Mouse (Mus musculus) forebrain, embryonic 13.5 days (tissue): ENCODE measurements around the gene Rhof. TPM values are rescaled to one million over a fixed set of nuclear protein-coding genes. Genes with fewer than 3 reads are reported as not detected.

Experiments used
- ATAC-seq: fragments of 200-750 bp; cut with Nextera tagmentation; 2 replicates; pipeline ENCODE4 v1.8.0; 2017
- H3K27ac ChIP-seq: fragments of 300-500 bp; sonication (generic); 2 replicates; pipeline ENCODE4 v1.5.1; 2015; ENCODE audit warnings: inconsistent platforms, mild to moderate bottlenecking, moderate library complexity
- H3K27me3 ChIP-seq: fragments of 300-500 bp; sonication (generic); 2 replicates; pipeline ENCODE4 v1.6.1; 2015; ENCODE audit warnings: mild to moderate bottlenecking, inconsistent platforms
- H3K36me3 ChIP-seq: fragments of 300-500 bp; sonication (generic); 2 replicates; pipeline ENCODE4 v1.6.1; 2015; ENCODE audit warnings: mild to moderate bottlenecking, inconsistent platforms; ENCODE audit not compliant: poor library complexity, severe bottlenecking
- H3K4me1 ChIP-seq: fragments of 300-500 bp; sonication (generic); 2 replicates; pipeline ENCODE4 v1.6.1; 2015; ENCODE audit warnings: inconsistent platforms
- H3K4me2 ChIP-seq: fragments of 300-500 bp; sonication (generic); 2 replicates; pipeline ENCODE4 v1.6.1; 2015; ENCODE audit warnings: inconsistent platforms, mild to moderate bottlenecking, moderate library complexity
- H3K4me3 ChIP-seq: fragments of 300-500 bp; sonication (generic); 2 replicates; pipeline ENCODE4 v1.5.1; 2015; ENCODE audit warnings: mild to moderate bottlenecking, inconsistent platforms
- H3K9ac ChIP-seq: fragments of 300-500 bp; sonication (generic); 2 replicates; pipeline ENCODE4 v1.6.1; 2015; ENCODE audit warnings: mild to moderate bottlenecking, inconsistent platforms
- H3K9me3 ChIP-seq: fragments of 300-500 bp; sonication (generic); replicated peaks from 2 replicates; pipeline ENCODE4 v1.6.1; 2016; ENCODE audit warnings: inconsistent platforms
- WGBS: fragments of 180-500 bp; shearing (Covaris S2); methylation state at CpG from one replicate; pipeline ENCODE4 v1.1.7; 2015; 5-methylcytosine and 5-hydroxymethylcytosine counted together
- polyA plus RNA-seq: library from polyadenylated mRNA; unstranded; fragments of >200 nt; fragmentation: Nextera tagmentation; extraction: Ambion mirVana; gene quantifications from 2 replicates; pipeline ENCODE4 v1.2.1, GENCODE M21; 2015

Rhof gene
- polyA plus RNA-seq, 1 experiment from 2014 or later = 4.3 TPM

DNA sequence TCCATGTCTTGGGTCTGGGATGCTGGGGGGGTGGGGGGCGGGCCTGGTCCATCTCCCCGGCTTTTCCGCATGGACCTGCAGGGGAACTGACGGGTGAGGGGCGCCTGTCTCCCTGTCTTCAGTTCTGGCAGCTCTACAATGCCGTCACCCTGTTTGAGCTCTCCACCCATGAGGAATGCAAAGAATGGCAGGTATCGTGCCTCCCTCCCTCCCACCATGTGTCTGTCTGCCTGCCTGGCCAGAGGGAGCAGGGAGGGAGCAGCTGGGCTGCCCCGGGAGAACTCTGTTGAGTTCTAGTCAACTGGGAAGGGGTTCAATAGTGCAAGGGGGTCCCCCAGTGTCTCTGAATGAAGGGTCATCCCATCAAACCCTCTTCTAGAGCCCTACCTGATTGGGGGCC lies 16.4 kb downstream of the Rhof start:
- H3K4me1 ChIP-seq = no peaks in the 10 kb centered on the region
- no peak for ATAC-seq
- no peaks in the 10 kb centered on the region for H3K9me3 ChIP-seq
- H3K27me3 ChIP-seq = no peaks in the 10 kb centered on the region
- no peak overlapping the region for H3K9ac ChIP-seq
- H3K4me2 ChIP-seq = no peak overlapping the region
- WGBS = 76% methylated on average over 8 of the region's 8 CpGs
- no peak overlapping the region for H3K27ac ChIP-seq
- no peak overlapping the region for H3K4me3 ChIP-seq
- 0 out of 2 replicates have a peak, but pooled peaks cover 4% of the 10 kb centered on the region for H3K36me3 ChIP-seq

DNA sequence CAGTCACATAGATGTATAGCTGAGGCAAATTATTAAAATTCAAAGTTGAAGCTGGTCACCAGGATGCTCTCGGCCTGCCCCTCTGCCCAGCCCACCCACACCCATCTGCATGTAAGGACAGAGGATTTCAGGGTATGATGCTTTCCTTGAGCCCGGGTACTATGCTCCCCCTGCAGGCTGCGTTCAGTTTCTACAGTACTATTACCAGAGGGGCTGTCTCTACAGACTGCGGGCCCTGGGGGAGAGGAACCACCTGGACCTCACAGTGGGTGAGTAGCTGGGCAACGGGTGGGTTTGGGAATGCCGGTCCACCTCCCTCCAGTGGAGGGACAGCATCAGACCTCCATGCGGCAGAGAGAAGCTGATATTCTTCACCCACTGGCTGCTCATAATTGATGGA lies 17.6 kb downstream of the Rhof start:
- H3K36me3 ChIP-seq = 0 out of 2 replicates have a peak, but pooled peaks cover 2% of the 10 kb centered on the region
- peaks cover 10% of the 10 kb centered on the region for H3K4me1 ChIP-seq
- H3K27me3 ChIP-seq = no peaks in the 10 kb centered on the region
- 42% methylated on average over 7 of the region's 7 CpGs for WGBS
- H3K9me3 ChIP-seq = no peaks in the 10 kb centered on the region
- ATAC-seq = 0 out of 2 replicates have a peak, but pooled peaks have one; percentile 30
- H3K9ac ChIP-seq = no peak overlapping the region
- H3K4me3 ChIP-seq = no peak overlapping the region
- no peak overlapping the region for H3K27ac ChIP-seq
- no peak overlapping the region for H3K4me2 ChIP-seq

DNA sequence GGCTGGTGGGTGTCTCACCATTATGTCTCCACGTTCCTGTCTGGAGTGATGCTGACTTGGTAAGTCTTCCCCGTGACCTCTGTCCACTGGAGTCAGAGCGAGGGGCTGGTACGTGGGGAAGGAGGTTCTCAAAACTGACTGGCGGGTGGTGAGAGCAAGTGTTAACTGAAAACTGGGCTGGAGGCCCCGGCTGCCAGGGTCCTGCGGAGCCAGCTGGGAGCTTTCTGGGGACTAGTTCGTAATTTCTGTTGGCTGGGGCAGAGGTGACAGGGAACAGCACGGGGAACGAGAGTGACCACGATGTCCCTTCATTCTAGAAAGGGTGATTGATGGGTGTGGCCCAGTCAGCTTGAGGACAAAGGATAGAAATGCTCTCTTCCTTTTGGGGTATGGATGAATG lies 18.4 kb downstream of the Rhof start:
- H3K9me3 ChIP-seq = no peaks in the 10 kb centered on the region
- no peak for ATAC-seq
- no peak overlapping the region for H3K27ac ChIP-seq
- no peak overlapping the region for H3K4me2 ChIP-seq
- no peaks in the 10 kb centered on the region for H3K36me3 ChIP-seq
- peaks cover 18% of the 10 kb centered on the region for H3K4me1 ChIP-seq
- no peaks in the 10 kb centered on the region for H3K27me3 ChIP-seq
- no peak overlapping the region for H3K4me3 ChIP-seq
- 73% methylated on average over 11 of the region's 11 CpGs for WGBS
- H3K9ac ChIP-seq = no peak overlapping the region

DNA sequence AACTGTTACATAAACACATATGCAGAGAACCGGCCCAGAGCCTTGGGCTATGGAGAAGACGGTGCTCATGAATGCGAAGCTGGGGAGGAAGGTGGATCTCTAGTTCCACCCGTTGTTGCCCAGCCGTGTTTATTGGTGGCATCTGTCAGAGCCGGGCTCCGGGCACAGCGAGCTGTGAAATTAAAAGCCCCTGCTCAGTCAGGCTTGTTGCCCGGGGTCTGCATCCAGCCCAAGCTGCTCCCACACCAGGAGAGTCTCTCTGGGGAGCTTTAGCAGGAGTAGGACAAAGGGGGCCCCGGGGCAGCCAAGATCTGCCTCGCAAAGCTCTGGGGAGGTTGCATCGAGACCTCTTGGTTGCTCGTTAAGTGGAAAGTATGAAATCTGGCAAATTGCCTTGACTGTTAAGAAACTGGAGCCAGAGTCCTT lies 22.2 kb downstream of the Rhof start:
- peak; percentile 70 for ATAC-seq

DNA sequence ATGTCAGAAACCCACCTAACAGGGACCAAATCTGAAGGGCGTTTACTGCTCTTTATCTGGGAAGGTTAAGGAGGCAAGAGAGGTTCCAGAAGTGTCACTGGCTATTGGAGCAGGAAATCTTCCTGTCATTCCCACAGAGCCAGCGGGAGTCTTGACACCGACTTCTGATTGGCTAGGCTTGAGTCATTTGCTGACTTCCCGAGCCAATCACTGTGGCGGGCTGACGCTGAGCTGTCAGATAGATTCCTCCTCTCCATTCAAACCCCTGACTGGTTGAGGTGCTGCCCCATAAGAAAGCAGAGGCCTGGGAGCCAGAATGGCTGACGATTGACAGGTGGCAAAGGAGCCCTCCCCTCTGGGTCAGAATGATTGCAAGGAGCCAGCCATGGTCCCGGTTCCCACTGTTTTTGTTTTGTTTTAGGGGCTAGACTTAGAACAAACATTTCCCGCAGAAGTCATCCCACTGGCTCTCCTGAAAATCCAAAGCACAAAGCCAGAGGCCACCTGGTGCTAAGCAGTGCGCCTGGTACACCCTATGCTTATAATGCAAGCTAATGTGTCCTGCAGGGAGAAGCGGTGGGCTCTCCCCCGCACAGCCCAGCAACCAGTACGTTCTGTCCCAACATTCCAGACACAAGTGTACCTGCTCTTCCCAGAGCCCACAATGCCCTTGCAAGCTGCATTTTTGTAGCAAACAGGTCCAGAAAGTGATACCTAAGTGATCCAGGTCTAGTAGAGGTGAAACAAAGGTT lies 22.9 kb downstream of the Rhof start:
- no peaks in the 10 kb centered on the region for H3K27me3 ChIP-seq
- no peaks in the 10 kb centered on the region for H3K36me3 ChIP-seq
- peak; percentile 81 for ATAC-seq
- no peaks in the 10 kb centered on the region for H3K9me3 ChIP-seq
- peak overlapping the region; percentile 32; the same call in 1 of the 2 replicates for H3K9ac ChIP-seq
- H3K4me2 ChIP-seq = peak overlapping the region; percentile 43
- H3K27ac ChIP-seq = no peak overlapping the region
- H3K4me3 ChIP-seq = no peak overlapping the region
- peaks cover 22% of the 10 kb centered on the region for H3K4me1 ChIP-seq
- 31% methylated on average over 13 of the region's 13 CpGs for WGBS

More for the DNA sequence above, 22.2 kb downstream of the Rhof start:
- Histone ChIP-seq H3K4me1 (peaks cover 22% of the 10 kb centered on the region), H3K9ac (0 out of 2 replicates have a peak overlapping the region, but pooled peaks have one; percentile 32), H3K4me3 (no peak overlapping the region), H3K36me3 (no peaks in the 10 kb centered on the region), H3K27ac (peak overlapping the region; percentile 5; the same call in 1 of the 2 replicates), H3K27me3 (no peaks in the 10 kb centered on the region), H3K4me2 (0 out of 2 replicates have a peak overlapping the region, but pooled peaks have one; percentile 6), H3K9me3 (no peaks in the 10 kb centered on the region)
- WGBS = 38% methylated on average over 13 of the region's 13 CpGs

DNA sequence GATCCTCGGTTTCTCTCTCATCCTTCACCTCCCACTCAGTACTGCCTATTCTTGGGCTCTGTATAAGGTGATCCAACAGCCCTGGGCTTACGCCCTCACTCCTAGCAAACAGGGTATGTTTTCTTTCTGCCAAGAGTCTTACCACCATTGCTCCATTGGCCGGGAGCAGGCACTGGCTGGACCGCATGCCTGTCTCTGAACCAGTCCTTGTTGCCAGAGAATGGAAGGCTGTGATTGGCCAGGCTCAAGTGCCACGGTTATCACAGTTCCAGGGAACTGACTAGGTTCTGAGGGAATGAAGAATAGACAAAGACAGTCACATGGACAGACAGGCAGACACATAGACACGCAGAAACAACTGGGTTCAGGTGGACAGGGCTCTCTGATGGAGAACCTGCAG lies 27.7 kb downstream of the Rhof start:
- WGBS = 88% methylated on average over 6 of the region's 6 CpGs

DNA sequence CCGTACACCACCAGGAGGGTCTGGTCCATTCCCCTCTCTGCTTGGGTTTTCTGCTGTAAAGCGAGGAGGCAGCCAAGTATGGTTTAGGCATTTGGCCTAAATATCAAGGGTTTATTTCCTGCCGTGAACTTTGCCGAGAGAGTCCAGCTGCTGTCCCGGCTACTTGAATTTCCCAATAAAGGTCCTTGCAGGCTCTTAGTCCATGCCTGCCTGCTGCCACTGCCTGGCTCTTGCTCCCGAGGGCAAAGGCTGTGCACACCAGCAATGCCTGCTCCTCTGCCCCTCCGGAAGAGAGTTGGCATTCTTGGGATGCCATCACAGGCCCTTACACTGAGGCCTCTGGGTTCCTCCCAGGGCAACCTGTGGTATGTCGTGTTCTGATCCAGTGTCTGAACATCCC lies 28.9 kb downstream of the Rhof start:
- H3K27me3 ChIP-seq = no peaks in the 10 kb centered on the region

More for the DNA sequence above, 27.7 kb downstream of the Rhof start:
- Histone ChIP-seq H3K27me3 (no peaks in the 10 kb centered on the region), H3K9me3 (no peaks in the 10 kb centered on the region), H3K27ac (no peak overlapping the region), H3K9ac (no peak overlapping the region), H3K4me3 (no peak overlapping the region), H3K4me2 (no peak overlapping the region), H3K36me3 (0 out of 2 replicates have a peak, but pooled peaks cover 1% of the 10 kb centered on the region), H3K4me1 (peaks cover 10% of the 10 kb centered on the region)
- ATAC-seq = no peak

DNA sequence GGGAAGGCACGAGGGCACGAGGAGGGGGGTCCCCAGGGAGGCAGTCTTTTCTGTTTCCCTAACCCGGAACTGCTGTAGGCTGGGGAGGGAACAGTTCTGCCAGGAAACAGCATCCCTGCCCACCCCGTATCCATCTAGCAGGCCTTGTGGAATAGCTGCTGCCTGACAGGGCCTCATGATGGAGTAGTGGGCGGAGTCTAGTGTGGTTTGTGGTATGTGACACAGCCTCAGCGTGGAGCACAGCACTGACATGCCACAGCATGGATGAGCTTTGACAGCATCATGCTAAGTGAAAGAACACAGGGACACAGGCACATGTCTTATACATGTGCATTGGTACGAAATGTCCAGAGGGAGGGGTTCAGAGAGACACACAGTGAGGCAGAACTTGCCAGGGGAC lies 30.1 kb downstream of the Rhof start:
- H3K27ac ChIP-seq = no peak overlapping the region
- H3K4me1 ChIP-seq = no peaks in the 10 kb centered on the region
- WGBS = 78% methylated on average over 7 of the region's 7 CpGs
- no peak for ATAC-seq
- no peaks in the 10 kb centered on the region for H3K27me3 ChIP-seq
- H3K4me3 ChIP-seq = no peak overlapping the region
- H3K4me2 ChIP-seq = no peak overlapping the region
- H3K9me3 ChIP-seq = no peaks in the 10 kb centered on the region
- no peak overlapping the region for H3K9ac ChIP-seq
- 0 out of 2 replicates have a peak, but pooled peaks cover 4% of the 10 kb centered on the region for H3K36me3 ChIP-seq

More for the DNA sequence above, 28.9 kb downstream of the Rhof start:
- no peak for ATAC-seq
- WGBS = 84% methylated on average over 8 of the region's 8 CpGs
- no peak overlapping the region for H3K27ac ChIP-seq
- H3K4me3 ChIP-seq = no peak overlapping the region
- no peaks in the 10 kb centered on the region for H3K4me1 ChIP-seq
- H3K4me2 ChIP-seq = no peak overlapping the region
- 0 out of 2 replicates have a peak, but pooled peaks cover 4% of the 10 kb centered on the region for H3K36me3 ChIP-seq
- H3K9ac ChIP-seq = no peak overlapping the region
- H3K9me3 ChIP-seq = no peaks in the 10 kb centered on the region

DNA sequence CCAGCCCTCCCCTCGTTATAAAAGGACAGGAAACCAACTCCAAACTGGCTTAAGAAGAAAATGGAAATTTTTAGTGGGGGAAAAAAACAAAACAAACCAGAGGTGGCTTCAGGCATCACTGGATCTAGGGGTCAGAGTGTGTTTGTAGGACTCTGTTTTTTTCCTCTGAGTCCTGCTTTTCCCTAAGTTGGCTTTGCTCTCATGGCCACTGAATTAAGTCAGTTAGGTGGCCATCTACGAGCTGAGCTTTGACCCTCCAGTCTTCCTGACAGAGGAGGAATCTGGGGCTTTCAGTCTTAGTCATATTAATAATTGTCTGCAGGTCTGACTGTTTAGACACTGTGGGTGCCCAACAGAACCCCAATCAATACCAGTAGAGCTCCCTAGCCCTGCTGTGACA lies 34.0 kb downstream of the Rhof start:
- Histone ChIP-seq H3K9me3 (no peaks in the 10 kb centered on the region), H3K27ac (no peak overlapping the region), H3K4me3 (no peak overlapping the region), H3K4me2 (no peak overlapping the region), H3K4me1 (no peaks in the 10 kb centered on the region), H3K36me3 (0 out of 2 replicates have a peak, but pooled peaks cover 4% of the 10 kb centered on the region), H3K27me3 (no peaks in the 10 kb centered on the region), H3K9ac (no peak overlapping the region)
- no peak for ATAC-seq
- 75% methylated on average over 2 of the region's 2 CpGs for WGBS

DNA sequence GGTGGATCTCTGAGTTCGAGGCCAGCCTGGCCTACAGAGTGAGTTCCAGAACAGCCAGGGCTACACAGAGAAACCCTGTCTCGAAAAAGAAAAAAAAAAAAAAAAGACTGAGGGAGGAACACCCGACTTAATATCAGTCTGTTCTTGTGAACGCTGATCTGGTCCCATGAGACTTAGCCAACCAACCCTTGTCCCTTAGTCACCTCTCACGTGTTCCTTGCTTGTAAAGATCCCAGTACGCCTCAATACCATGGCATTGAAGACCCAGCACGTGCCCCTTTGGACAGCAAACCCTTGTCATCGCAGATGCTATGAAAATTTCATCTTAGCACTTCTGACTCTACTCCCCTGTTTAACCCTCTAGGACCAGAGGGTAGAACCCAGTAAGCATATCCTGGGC lies 36.2 kb downstream of the Rhof start:
- H3K4me2 ChIP-seq = no peak overlapping the region
- no peak overlapping the region for H3K4me3 ChIP-seq
- H3K36me3 ChIP-seq = 0 out of 2 replicates have a peak, but pooled peaks cover 4% of the 10 kb centered on the region
- ATAC-seq = no peak
- no peaks in the 10 kb centered on the region for H3K9me3 ChIP-seq
- H3K4me1 ChIP-seq = no peaks in the 10 kb centered on the region
- H3K9ac ChIP-seq = no peak overlapping the region
- H3K27ac ChIP-seq = no peak overlapping the region
- WGBS = 86% methylated on average over 8 of the region's 8 CpGs
- no peaks in the 10 kb centered on the region for H3K27me3 ChIP-seq

DNA sequence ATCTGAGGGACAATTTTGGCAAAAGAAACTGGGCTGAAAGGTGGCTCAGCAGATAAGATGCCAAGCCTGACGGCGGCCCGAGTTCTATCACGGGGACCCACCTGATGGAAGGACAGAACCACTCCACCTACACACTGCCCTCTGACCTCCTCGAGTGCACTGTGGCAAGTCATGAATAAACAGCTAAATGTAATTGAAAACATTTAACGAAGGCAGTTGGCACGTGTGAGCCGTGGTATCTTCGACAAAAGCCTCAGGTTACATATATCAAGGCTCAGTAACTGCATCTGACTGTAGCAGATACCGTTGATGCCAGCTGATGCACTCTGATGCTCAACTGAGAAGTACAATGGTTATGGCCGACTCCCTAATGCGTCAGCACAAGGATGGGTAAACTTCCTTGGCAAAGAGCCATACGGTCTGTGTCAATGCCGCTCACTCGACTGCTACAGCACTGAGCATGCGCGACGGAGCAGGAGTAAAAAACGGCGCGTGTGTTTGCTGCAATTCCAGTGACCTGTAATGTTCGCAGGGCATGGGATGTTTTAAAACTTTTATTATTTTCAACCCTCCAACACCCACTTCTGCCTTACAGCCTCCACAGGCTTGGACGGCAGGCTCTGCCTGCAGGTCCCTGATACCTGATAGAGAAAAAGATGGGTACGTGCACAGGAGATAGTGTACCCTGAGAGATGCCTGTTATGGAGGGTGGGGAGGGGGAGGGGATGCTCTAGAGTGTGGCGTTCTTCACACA lies 38.1 kb downstream of the Rhof start:
- Histone ChIP-seq H3K4me2 (no peak overlapping the region), H3K4me3 (no peak overlapping the region), H3K36me3 (no peaks in the 10 kb centered on the region), H3K27ac (no peak overlapping the region), H3K9ac (no peak overlapping the region), H3K9me3 (no peaks in the 10 kb centered on the region), H3K27me3 (no peaks in the 10 kb centered on the region), H3K4me1 (no peaks in the 10 kb centered on the region)
- WGBS = 78% methylated on average over 25 of the region's 25 CpGs
- ATAC-seq = no peak

DNA sequence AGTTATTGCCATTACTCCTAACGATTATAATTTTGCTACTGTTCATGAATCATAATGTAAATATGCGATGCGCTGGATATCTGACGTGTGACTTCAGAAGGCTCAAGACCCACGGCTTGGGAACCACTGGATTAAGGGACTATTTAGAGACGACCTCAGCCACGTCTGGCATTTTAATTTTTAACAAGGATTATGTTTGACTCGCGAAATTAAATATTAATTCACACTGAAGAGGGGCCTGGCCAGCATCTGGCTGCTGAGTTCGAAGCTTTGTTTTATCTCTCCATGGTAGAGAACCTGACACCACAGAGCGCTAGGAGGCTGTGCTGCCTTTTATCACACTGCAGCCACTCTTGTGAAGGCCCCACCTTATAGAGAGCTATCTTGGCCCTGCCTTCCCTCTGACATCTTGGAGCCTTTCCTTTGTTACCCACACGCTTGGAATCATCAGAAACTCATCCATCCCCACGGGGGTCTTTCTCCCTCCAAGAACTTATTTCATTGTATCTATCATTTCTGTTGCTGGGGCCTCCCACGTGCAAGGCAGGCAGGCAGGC lies 39.3 kb downstream of the Rhof start:
- Histone ChIP-seq H3K4me2 (no peak overlapping the region), H3K9me3 (no peaks in the 10 kb centered on the region), H3K4me1 (no peaks in the 10 kb centered on the region), H3K27me3 (no peaks in the 10 kb centered on the region), H3K27ac (no peak overlapping the region), H3K9ac (no peak overlapping the region), H3K36me3 (no peaks in the 10 kb centered on the region), H3K4me3 (no peak overlapping the region)
- ATAC-seq = no peak
- 84% methylated on average over 14 of the region's 14 CpGs for WGBS
